Comparison of ENCODE assay signal across 34 mouse cellular contexts in genomic region chr10:21011071-21011470, GRCm38 (mm10).
"Had no signal": no experiment of that assay in that cellular context is flagged by ENCODE, and none has a peak within 500 bp of the region (broad histone marks: within the 10 kb centered on the region; RNA-seq: fewer than 3 reads in every experiment).

No protein-coding gene starts in this region.

- H3K9me3 ChIP-seq: heart, embryonic 10.5 days; heart, embryonic 12.5 days; heart, embryonic 13.5 days; heart, embryonic 15.5 days; hindbrain, embryonic 10.5 days; hindbrain, embryonic 12.5 days; hindbrain, embryonic 13.5 days; hindbrain, embryonic 15.5 days; intestine, embryonic 15.5 days; kidney, embryonic 15.5 days had no signal

- ATAC-seq: hindbrain, embryonic 16.5 days; hindbrain, postnatal 0 days; inflammation-experienced regulatory T-cells, adult 6 months; intestine, embryonic 15.5 days; intestine, embryonic 16.5 days; intestine, postnatal 0 days had no signal

- H3K36me3 ChIP-seq: heart, embryonic 10.5 days; heart, embryonic 12.5 days; heart, embryonic 13.5 days; heart, embryonic 15.5 days; hindbrain, embryonic 10.5 days; hindbrain, embryonic 12.5 days; intestine, embryonic 15.5 days; kidney, embryonic 15.5 days had no signal

- H3K4me1 ChIP-seq: heart, embryonic 10.5 days; heart, embryonic 13.5 days; heart, embryonic 15.5 days; hindbrain, embryonic 10.5 days; hindbrain, embryonic 12.5 days; hindbrain, embryonic 13.5 days; hindbrain, embryonic 15.5 days; intestine, embryonic 15.5 days; kidney, embryonic 15.5 days had no signal

- DNase-seq: heart, postnatal 10 days; heart, postnatal 14 days; heart, postnatal 36 days; heart, postnatal 4 days; kidney, adult 11 months; kidney, adult 18-20 months; kidney, adult 2 months; kidney, adult 8-10 months; kidney, postnatal 10 days; kidney, postnatal 14 days; kidney, postnatal 25 days; kidney, postnatal 36 days; kidney, postnatal 4 days; layer of hippocampus, adult 9-11 months; layer of hippocampus, postnatal 36 days had no signal

- H3K27me3 ChIP-seq: heart, embryonic 12.5 days; heart, embryonic 13.5 days; heart, embryonic 15.5 days; hindbrain, embryonic 12.5 days; hindbrain, embryonic 13.5 days; hindbrain, embryonic 15.5 days; intestine, embryonic 15.5 days; kidney, embryonic 15.5 days had no signal

- H3K9ac ChIP-seq: heart, embryonic 12.5 days; heart, embryonic 13.5 days; heart, embryonic 15.5 days; hindbrain, embryonic 12.5 days; hindbrain, embryonic 13.5 days; hindbrain, embryonic 14.5 days; hindbrain, embryonic 15.5 days; intestine, embryonic 15.5 days; kidney, embryonic 15.5 days had no signal

- H3K4me3 ChIP-seq: heart, embryonic 10.5 days; heart, embryonic 12.5 days; heart, embryonic 13.5 days; heart, embryonic 15.5 days; hindbrain, embryonic 10.5 days; hindbrain, embryonic 12.5 days; hindbrain, embryonic 13.5 days; hindbrain, embryonic 15.5 days; intestine, embryonic 15.5 days; kidney, embryonic 15.5 days; layer of hippocampus, adult 2 months; left cerebral cortex, adult 2 months had no signal

- H3K27ac ChIP-seq: heart, embryonic 10.5 days; heart, embryonic 13.5 days; heart, embryonic 15.5 days; hindbrain, embryonic 10.5 days; hindbrain, embryonic 12.5 days; hindbrain, embryonic 13.5 days; hindbrain, embryonic 14.5 days; hindbrain, embryonic 15.5 days; hindbrain, postnatal 0 days; intestine, embryonic 15.5 days; kidney, embryonic 15.5 days; kidney, postnatal 0 days; layer of hippocampus, adult 2 months; left cerebral cortex, adult 2 months had no signal
